Mouse (Mus musculus) kidney, postnatal 4 days (tissue): Measurements from ENCODE around the gene 2610318N02Rik.
A peak's percentile ranks its signal among the peaks of the same experiment; 100 is the strongest.

ENCODE experiments used
- DNase-seq, 2 experiments: peaks; one replicate each; pipeline ENCODE4 v3.0.0; 2021; ENCODE audit warnings: mixed read lengths in 2 of 2

The 2610318N02Rik gene

GRCm38 (mm10) chr16:17110771-17111743 is 13.9 kb downstream of the 2610318N02Rik start, which contains the start of gene Ppil2:
TSS of gene Ppil2 (minus strand) at chr16:17111257.
- peak; percentile 73 to 79 for DNase-seq

- DNase-seq: no peak
These were observed 20.4 kb downstream of the 2610318N02Rik start for GRCm38 (mm10) chr16:17104600-17104999.

GRCm38 (mm10) chr16:17102630-17103220 is 22.2 kb downstream of the 2610318N02Rik start:
- peak in 1 of 2 experiments; percentile 32 for DNase-seq

- no peak for DNase-seq
These were observed 28.0 kb downstream of the 2610318N02Rik start for GRCm38 (mm10) chr16:17096938-17097337.

GRCm38 (mm10) chr16:17088346-17088745 is 36.6 kb downstream of the 2610318N02Rik start:
- DNase-seq: no peak

- DNase-seq: no peak
These were observed 38.2 kb downstream of the 2610318N02Rik start for GRCm38 (mm10) chr16:17086669-17087193.

- DNase-seq: no peak
These were observed 38.7 kb downstream of the 2610318N02Rik start for GRCm38 (mm10) chr16:17086241-17086640.

- no peak for DNase-seq
These were observed 39.3 kb downstream of the 2610318N02Rik start for GRCm38 (mm10) chr16:17085636-17086035.

- no peak for DNase-seq
These were observed 42.7 kb downstream of the 2610318N02Rik start for GRCm38 (mm10) chr16:17082121-17082792.

GRCm38 (mm10) chr16:17078101-17078500 is 46.9 kb downstream of the 2610318N02Rik start:
- no peak for DNase-seq

- no peak for DNase-seq
These were observed 48.1 kb downstream of the 2610318N02Rik start for GRCm38 (mm10) chr16:17076869-17077268.

- DNase-seq: no peak
These were observed 48.7 kb downstream of the 2610318N02Rik start for GRCm38 (mm10) chr16:17076301-17076700.

- DNase-seq: no peak
These were observed 52.0 kb downstream of the 2610318N02Rik start for GRCm38 (mm10) chr16:17073000-17073399.

- DNase-seq: no peak
These were observed 54.3 kb downstream of the 2610318N02Rik start for GRCm38 (mm10) chr16:17070716-17071115.

GRCm38 (mm10) chr16:17069511-17070443 is 55.2 kb downstream of the 2610318N02Rik start, which contains the start of gene Ypel1:
TSS of gene Ypel1 (plus strand) at chr16:17069696.
- peak; percentile 93 to 95 for DNase-seq

GRCm38 (mm10) chr16:17067552-17067951 is 57.4 kb downstream of the 2610318N02Rik start:
- DNase-seq: no peak
